Mouse (Mus musculus) cerebellum, postnatal 36 days (tissue): ENCODE measurements at regions not wholly inside any gene's neighbourhood (a gene's known extent, or its start where the extent isn't known, plus 50 kb on each side); places are given as distances from the start of the nearest gene placed in this dataset.

Experiments
- DNase-seq, 2 experiments: peaks; one replicate each; pipeline ENCODE4 v3.0.0; 2021 to 2022; ENCODE audit warnings: mixed read lengths in 2 of 2

DNA sequence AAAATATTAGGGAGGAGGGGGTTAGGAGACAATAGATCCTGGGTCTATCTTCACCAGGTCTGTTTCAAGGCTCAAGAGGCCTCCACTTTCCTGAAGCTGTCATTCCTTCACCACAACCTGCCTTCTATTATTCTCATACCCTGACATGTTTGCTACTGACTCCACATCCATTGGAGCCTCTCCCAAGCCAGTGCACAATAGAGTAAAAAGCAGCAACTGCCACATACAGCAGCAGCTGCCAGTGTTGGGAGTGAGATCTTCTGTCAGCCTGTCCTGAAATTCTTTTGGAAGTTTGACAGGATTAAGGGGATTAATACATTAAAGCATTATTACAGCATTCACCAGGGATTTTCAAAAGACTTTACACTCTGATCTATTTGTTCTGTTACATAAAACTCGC, 441.8 kb downstream of the Cdk5rap2 start:
- DNase-seq = no peak
